Mouse (Mus musculus) frontal cortex, adult (tissue): ENCODE data around the gene Gm10037.

Experiments used
- ATAC-seq: cut with Nextera tagmentation; 2 replicates; pipeline ENCODE4 v1.9.2; 2017; ENCODE audit warnings: mild to moderate bottlenecking, moderate library complexity, mixed read lengths; ENCODE audit not compliant: low TSS enrichment

Gene Gm10037

DNA sequence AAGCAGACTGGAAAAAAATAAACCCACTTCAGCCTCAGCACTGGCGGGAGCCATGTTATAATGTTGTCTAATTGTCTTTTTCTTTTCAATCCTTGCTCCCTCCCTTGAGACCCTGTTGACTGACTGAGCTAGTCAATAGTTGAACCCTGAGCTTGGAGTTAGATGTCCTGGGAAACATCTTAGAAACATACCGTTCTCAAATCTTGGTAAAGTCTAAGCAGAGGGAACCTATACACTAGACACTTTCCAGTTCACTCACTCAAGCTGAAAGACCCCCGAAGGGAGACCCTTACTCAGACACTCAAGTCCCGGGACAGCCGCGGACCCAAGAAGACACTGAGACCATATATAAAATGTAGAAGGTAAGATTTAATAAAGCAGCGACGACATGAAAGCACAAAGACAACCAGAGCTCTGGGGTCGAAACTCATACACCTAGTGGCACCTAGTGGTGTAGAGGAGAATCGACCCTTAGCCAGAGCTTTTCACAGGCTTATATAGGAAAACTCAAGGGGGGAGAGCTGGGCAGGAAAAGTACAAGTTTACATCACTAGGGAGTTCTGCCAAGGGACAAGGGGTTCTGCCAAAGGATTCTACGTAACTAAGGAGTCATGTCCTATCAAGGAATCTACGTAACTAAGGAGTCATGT lies 45.3 kb downstream of the Gm10037 start:
- ATAC-seq: peak; percentile 62; the same call in 1 of the 2 replicates

DNA sequence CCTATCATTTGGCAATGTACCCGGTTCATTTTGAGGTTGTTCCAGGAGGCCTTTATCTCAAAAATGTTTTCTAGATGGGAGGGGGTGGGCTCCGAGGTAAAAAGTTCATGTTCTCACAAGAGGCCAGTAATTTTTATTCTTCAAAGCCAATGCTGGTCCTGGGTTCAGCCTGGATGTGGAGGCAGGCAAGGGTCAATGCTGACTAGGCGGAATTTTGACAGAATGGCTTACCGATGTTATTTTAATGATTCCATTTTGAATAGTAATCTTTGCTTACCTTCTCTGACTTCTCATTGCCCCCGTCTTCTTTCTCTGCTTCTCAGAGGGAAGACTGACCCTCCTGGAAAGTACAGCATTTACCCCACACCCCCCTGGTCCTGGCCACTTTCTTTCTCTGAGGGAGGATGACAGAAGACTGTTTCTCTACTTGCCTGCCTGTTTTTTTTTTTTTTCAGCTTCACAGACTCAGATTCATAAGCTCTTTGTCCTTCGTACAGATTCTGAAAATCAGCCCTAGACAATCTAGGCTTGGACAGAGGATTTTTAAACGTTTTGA lies 45.9 kb downstream of the Gm10037 start:
- ATAC-seq: no peak

DNA sequence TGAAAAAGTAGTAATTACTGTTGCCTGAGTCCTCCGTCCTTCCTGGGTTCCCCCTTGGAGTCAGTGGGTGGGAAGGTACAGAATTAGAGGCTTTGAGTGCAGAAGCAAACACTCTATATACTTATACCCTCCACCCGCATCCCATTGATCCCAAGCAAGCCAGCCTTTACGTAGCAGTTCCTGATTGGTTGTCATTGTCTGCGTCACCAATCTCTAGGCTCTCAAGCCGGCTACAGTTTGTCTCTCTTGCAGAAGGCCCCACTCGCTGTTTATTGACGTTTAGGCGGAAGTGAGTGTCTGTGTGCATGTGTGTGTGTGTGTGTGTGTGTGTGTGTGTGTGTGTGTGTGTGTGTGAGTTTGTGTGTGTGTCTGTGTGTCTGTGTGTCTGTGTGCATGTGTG lies 53.1 kb downstream of the Gm10037 start:
- no peak for ATAC-seq
